Mouse (Mus musculus) right cerebral cortex, postnatal 4 days (tissue): ENCODE measurements at regions not wholly inside any gene's neighbourhood (a gene's known extent, or its start where the extent isn't known, plus 50 kb on each side); places are given as distances from the start of the nearest gene placed in this dataset.
"Not testable (repeated sequence)": the region's sequence is repeated elsewhere in the genome, so short reads cannot be mapped to it uniquely, and the experiment has no call there.

Experiments
- DNase-seq: peaks from one replicate; pipeline ENCODE4 v3.0.0-alpha.2; 2022

DNA sequence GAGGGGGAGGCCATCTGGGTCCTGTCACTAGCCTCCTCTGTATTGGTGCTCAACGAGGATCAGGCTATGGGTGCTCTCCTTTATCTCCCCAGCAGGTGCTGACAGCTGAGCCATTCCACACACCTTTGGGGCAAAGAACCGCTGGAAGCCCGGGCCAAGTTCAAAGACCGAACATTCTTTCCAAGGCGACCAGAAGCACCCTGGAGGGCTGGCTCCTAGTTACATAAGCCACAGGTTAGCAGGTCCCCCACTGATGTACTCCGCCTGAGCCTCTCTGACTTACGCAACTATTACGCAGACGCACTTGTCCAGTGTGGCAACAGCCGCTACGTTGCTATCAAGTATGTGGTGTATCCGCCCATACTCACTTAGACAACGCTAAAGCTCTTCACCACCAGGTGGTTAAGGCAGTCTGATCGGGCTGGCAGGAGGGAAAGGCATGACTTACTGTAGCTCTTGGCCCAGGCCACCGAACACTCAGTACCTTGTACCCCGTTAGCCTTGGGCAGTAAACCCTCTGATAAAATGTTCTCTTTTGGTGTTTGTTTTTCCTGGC, 69.2 kb downstream of the Gm33543 start:
- no peak for DNase-seq

DNA sequence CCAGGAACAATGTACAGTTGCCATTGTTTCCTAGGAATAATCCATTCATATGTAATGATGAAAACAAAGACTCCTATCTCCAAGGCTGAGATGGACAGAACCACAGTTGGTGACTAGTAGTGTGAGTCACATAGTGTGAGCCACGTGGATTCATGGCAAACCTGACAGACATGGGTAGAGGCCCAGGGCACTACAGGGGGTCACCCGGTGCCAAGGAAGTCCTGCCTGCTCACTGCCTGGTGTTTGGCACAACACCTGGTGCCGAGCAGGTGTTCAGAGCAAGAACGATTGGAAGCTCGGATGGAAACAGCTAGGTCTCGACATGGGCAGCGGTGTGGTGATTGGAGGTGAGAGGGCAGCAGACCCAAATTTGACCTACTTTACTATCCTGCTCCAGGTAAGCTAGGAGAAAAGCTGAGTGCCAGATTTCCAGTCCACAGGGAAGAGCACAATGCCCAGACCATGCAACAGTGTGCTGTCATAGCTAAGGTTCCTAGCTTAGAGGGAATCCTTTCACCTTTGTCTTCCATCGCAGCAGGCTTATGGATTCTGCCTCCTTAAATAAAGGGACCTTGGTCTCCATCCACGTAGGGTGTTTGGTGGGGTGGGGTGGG, 69.8 kb downstream of the Gm33543 start:
- no peak for DNase-seq

- DNase-seq, result no peak
These were observed 73.8 kb downstream of the Gm33543 start for GRCm38 (mm10) chr10:95768974-95769373.

GRCm38 (mm10) chr10:95767526-95768161, 75.1 kb downstream of the Gm33543 start:
- no peak for DNase-seq

DNA sequence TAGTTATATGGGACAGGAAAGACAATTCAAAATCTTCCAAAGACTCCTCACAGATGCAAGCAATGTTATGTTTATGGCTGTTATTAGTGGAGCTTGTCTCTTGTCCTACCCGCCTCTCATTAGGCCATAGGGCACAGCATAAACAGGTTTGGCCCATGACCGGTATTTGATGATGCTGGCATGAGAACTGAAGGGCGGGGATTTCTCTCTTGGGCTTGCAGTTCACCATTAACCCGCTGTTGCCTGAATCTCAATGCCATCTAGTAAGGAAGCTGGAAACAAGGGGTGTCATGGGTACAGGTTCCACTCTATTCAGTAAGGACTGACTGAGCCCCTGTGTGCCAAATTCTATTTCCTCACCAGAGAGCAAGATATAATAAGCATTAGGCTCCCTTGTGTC, 78.6 kb downstream of the Gm33543 start:
- DNase-seq, result no peak

DNA sequence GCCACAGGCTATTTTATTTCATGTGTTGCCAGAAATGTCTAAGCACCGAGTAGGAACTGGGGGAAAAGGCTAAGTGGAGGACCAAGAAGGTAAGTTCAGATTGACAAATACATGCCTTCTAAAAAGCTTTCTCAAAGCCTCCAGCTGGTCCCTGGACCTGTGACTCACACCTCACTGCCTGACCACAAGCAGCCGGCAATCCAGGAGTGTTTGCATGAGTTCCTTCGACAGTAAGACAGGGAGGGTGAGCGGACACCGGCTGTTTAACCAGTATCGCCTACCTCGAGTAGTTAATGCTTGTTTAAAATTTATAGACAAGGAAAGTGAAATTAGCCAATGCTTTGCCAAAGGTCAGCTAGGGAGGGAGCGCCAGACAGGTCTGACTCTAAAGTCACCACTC, 80.1 kb downstream of the Gm33543 start:
- DNase-seq, result no peak

GRCm38 (mm10) chr10:95761969-95762368, 80.8 kb downstream of the Gm33543 start:
- no peak for DNase-seq

DNA sequence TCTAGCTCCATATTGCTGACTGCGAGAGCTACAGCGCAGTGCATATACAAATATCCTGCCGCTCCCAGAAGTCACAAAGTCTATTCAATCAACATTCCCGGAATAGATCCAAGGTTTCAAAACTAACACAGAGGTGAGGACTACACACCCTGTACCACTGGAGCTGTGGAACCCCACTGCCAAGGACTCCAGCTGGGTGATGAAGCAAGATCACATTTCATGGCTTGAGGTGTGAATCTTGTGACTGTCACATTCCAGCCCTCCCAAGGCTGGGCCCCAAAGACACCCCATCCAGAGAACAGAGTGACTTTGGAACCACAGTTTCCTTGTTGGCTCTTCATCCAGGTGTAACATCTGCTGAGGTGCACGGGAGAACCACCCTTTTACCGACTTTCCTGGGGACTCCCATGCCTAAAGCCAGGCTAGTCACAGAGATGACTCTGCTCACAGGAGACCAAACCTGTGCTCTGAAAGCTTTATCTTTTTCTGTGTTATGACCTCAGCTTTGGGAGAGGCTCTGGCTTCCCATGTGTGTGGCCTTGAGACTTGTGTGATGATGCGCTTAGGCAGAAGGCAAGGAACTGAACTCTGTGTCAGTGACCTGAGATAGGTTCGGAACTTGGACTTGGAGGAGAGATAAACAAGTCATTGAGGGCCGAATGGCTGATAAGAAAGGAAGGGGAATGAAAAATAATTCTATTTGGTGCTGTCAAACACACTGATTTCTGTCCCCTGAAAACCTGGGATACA, 82.4 kb downstream of the Gm33543 start:
- DNase-seq, result no peak

- DNase-seq, result no peak
These were observed 84.5 kb downstream of the Gm33543 start for GRCm38 (mm10) chr10:95758181-95758580.

DNA sequence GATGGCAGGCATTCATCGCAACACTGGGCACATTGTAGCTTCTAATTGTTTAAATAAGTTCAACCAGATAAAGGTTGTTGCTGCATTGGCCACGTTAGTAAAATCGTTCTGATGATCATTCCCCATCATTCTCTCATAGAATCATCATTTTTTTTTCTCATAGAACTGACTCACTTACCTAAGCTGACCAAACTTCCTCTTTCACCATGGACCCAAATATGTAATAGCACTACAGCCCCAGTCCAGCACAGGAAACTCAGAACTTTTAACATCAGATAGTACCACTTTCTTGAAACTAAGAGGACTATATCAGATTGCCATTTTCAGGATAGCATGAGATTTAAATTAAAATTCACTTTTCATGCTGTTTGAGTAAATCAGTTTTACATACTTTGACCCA, 82.2 kb upstream of the Anapc15-ps start:
- DNase-seq, result no peak

DNA sequence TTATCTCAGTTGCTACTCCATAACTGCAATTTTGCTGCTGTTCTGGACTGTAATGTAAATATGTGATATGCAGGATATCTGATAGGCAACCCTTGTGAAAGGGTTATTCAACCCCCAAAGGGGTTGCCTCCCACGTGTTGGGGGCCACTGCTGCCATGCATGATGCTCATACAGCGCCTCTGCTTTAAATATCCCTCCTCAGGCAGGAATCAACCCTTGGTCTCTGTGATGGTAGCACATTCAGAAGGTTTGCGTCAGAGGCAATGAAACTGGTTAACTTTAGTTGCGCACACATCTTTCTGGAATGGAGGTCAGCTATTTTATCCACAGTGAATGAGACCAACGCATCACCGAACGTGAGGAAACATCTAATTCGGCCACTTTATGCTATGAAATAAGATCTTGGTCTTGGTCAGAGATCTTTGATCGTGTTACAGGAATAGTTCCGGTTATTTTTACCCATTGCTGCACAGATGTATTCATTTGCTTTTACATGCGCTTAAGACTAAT, 80.2 kb upstream of the Anapc15-ps start:
- no peak for DNase-seq

DNA sequence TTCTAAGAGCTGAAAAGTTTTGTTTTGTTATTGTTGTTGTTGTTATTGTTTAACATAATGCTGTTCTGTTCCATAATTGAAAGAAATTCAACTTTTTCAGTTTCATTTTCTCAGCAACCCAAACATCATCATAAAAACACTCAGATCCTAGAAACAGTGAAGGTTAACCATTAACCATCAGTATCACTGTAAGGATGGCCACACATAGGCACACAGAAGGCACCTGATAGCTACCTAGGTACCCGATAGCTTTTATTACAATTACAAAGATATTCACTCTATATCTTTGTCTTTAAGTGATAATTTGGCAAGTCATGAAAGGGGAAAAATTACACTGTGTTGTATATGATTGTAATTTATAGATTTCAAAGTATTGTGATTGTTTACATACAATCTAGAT, 75.1 kb upstream of the Anapc15-ps start:
- DNase-seq, result no peak

- no peak for DNase-seq
These were observed 74.7 kb upstream of the Anapc15-ps start for GRCm38 (mm10) chr10:95747939-95748338.

- DNase-seq, result no peak
These were observed 72.8 kb upstream of the Anapc15-ps start for GRCm38 (mm10) chr10:95745834-95746620.

GRCm38 (mm10) chr10:95745254-95745653, 72.0 kb upstream of the Anapc15-ps start:
- DNase-seq, result no peak

DNA sequence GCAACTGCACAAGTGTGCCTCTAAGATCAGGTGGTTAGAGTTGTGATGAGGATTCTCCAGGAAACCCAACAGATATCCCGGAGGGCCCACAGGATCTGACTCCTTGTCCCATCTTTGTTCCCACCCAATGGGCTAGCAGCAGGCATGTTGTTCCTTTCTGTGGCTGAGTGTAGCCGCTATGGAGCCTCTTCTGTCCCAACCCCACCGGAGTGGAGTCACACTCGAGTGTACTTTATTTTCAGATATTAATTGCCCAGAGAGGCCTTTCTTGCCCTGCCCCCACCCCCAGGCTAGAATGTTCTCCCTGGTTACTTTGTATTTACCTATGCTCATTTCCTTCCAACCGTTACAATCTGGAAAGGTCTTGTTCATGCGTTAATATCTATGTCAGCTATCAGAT, 70.4 kb upstream of the Anapc15-ps start:
- DNase-seq, result no peak

GRCm38 (mm10) chr10:95739421-95739820, 66.2 kb upstream of the Anapc15-ps start:
- no peak for DNase-seq

- not testable (repeated sequence) for DNase-seq
These were observed 63.5 kb upstream of the Anapc15-ps start for GRCm38 (mm10) chr10:95736743-95737142.

GRCm38 (mm10) chr10:95731001-95731400, 57.8 kb upstream of the Anapc15-ps start:
- no peak for DNase-seq

DNA sequence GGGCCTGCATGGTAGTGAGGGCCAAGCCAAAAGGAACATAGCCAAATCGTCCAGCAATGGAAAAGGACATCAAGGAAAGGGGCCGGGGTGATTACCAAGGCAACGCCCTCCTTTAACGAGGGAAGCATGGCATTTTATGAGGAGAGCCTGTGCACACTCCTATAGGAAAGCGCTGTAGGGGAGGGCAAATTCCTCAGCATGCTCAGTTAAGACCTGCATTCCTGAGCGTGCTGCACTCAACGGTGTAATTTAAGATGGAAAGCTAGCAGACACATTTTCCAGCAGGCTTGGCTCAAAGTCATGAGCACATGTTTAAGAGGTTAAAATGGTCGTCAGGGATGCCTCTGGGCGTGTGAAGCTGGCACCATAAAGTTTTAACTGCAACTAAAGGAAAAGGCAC, 56.6 kb upstream of the Anapc15-ps start:
- DNase-seq, result no peak

- peak; percentile 50 for DNase-seq
These were observed 52.7 kb upstream of the Anapc15-ps start for GRCm38 (mm10) chr10:95725910-95726309.

GRCm38 (mm10) chr10:95725349-95725748, 52.1 kb upstream of the Anapc15-ps start:
- no peak for DNase-seq
